Mouse (Mus musculus) small intestine, adult 2 months (tissue): ENCODE measurements around the gene Rps27a. TPM values are rescaled to one million over a fixed set of nuclear protein-coding genes. Genes with fewer than 3 reads are reported as not detected.
A peak's percentile ranks its signal among the peaks of the same experiment; 100 is the strongest.

Experiments used
- H3K27ac ChIP-seq: fragments of 200-500 bp; 2 replicates; pipeline ENCODE4 v1.5.1; 2012; ENCODE audit warnings: low read depth, low read length, control low read depth, inconsistent platforms; ENCODE audit not compliant: insufficient read depth
- H3K27me3 ChIP-seq: fragments of 200-500 bp; 2 replicates; pipeline ENCODE4 v1.6.1; 2012; ENCODE audit warnings: mild to moderate bottlenecking, moderate library complexity, low read length, inconsistent platforms; ENCODE audit not compliant: control insufficient read depth, insufficient read depth
- H3K36me3 ChIP-seq: fragments of 200-500 bp; 2 replicates; pipeline ENCODE4 v1.6.1; 2012; ENCODE audit warnings: mild to moderate bottlenecking, low read length, control low read depth, inconsistent platforms; ENCODE audit not compliant: control insufficient read depth, insufficient read depth
- H3K4me1 ChIP-seq: fragments of 200-500 bp; 2 replicates; pipeline ENCODE4 v1.6.1; 2012; ENCODE audit warnings: low read length, inconsistent platforms, mixed read lengths; ENCODE audit not compliant: control insufficient read depth, insufficient read depth, insufficient read length
- H3K4me3 ChIP-seq: fragments of 200-500 bp; 2 replicates; pipeline ENCODE4 v1.5.1; 2012; ENCODE audit warnings: low read depth, mild to moderate bottlenecking, control low read depth, inconsistent platforms, low read length, moderate library complexity
- CTCF ChIP-seq: fragments of 200-500 bp; IDR thresholded peaks from 2 replicates; pipeline ENCODE4 v1.5.1; 2012; ENCODE audit warnings: low read depth, mild to moderate bottlenecking, control low read depth, inconsistent platforms, low read length, moderate library complexity, mixed read lengths; ENCODE audit not compliant: insufficient replicate concordance, insufficient read length; ENCODE audit errors: extremely low read depth
- POLR2A ChIP-seq: fragments of 200-500 bp; IDR thresholded peaks from 2 replicates; pipeline ENCODE4 v1.6.1; 2012; ENCODE audit warnings: low read depth, mild to moderate bottlenecking, control low read depth, inconsistent platforms, low read length, moderate library complexity
- whole genome bisulfite sequencing: fragments of 180-500 bp; shearing (Covaris S2); methylation state at CpG from one replicate; pipeline ENCODE4 v1.1.7; 2018; 5-methylcytosine and 5-hydroxymethylcytosine counted together
- polyA plus RNA-seq: library from polyadenylated mRNA; depleted of rRNA; stranded (reverse); fragments of >200 nt; gene quantifications from 2 replicates; pipeline ENCODE4 v1.2.3, GENCODE M21; 2012; rRNA removed

The Rps27a gene
- polyA plus RNA-seq: 12.8 and 16.2 TPM in 2 replicates

- peaks cover 20% of the 10 kb centered on the region for H3K36me3 ChIP-seq
- H3K27ac ChIP-seq: peak within 1 kb of the TSS; percentile 83
- no peaks in the 10 kb centered on the region for H3K27me3 ChIP-seq
- TF ChIP-seq CTCF (no peak), POLR2A (peak; percentile 86)
- H3K4me1 ChIP-seq: peaks cover 2% of the 10 kb centered on the region; the same call in 1 of the 2 replicates
- under 1% methylated on average over 46 of the region's 46 CpGs for WGBS
- H3K4me3 ChIP-seq: peak within 1 kb of the TSS; percentile 91
Measured at GRCm38 (mm10) chr11:29547752-29548503, at the start of gene Rps27a, which contains the start of gene Clhc1. Rps27a (minus strand) TSS chr11:29548109. Clhc1 (plus strand) TSS chr11:29547950.

- no peak overlapping the region for H3K27ac ChIP-seq
- H3K4me1 ChIP-seq: no peaks in the 10 kb centered on the region
- TF ChIP-seq POLR2A: no peak
- TF ChIP-seq CTCF: no peak
Measured at GRCm38 (mm10) chr11:29597159-29597558, 49.2 kb upstream of the Rps27a start.

GRCm38 (mm10) chr11:29595217-29595616 lies 47.3 kb upstream of the Rps27a start:
- Histone ChIP-seq H3K36me3 (no peaks in the 10 kb centered on the region), H3K4me3 (no peak overlapping the region), H3K4me1 (no peaks in the 10 kb centered on the region), H3K27me3 (no peaks in the 10 kb centered on the region), H3K27ac (no peak overlapping the region)
- TF ChIP-seq CTCF: no peak
- no peak for TF ChIP-seq POLR2A

More at GRCm38 (mm10) chr11:29597159-29597558, 49.2 kb upstream of the Rps27a start:
- H3K27me3 ChIP-seq: no peaks in the 10 kb centered on the region
- no peak overlapping the region for H3K4me3 ChIP-seq
- no peaks in the 10 kb centered on the region for H3K36me3 ChIP-seq

- Histone ChIP-seq H3K27ac (no peak overlapping the region), H3K27me3 (no peaks in the 10 kb centered on the region), H3K36me3 (no peaks in the 10 kb centered on the region), H3K4me1 (no peaks in the 10 kb centered on the region), H3K4me3 (no peak overlapping the region)
- TF ChIP-seq POLR2A: no peak
- TF ChIP-seq CTCF: no peak
Measured at GRCm38 (mm10) chr11:29579610-29580009, 31.7 kb upstream of the Rps27a start.

- Histone ChIP-seq H3K27ac (no peak overlapping the region), H3K4me3 (no peak overlapping the region), H3K27me3 (no peaks in the 10 kb centered on the region), H3K36me3 (no peaks in the 10 kb centered on the region), H3K4me1 (no peaks in the 10 kb centered on the region)
- WGBS: 55% methylated on average over 2 of the region's 2 CpGs
- TF ChIP-seq POLR2A (no peak), CTCF (no peak)
Measured at GRCm38 (mm10) chr11:29572656-29573055, 24.7 kb upstream of the Rps27a start.

- 39% methylated on average over 3 of the region's 3 CpGs for WGBS
- Histone ChIP-seq H3K27me3 (no peaks in the 10 kb centered on the region), H3K27ac (no peak overlapping the region), H3K4me1 (no peaks in the 10 kb centered on the region), H3K36me3 (no peaks in the 10 kb centered on the region), H3K4me3 (no peak overlapping the region)
- TF ChIP-seq POLR2A (no peak), CTCF (no peak)
Measured at GRCm38 (mm10) chr11:29571536-29571935, 23.6 kb upstream of the Rps27a start.

GRCm38 (mm10) chr11:29563406-29563805 lies 15.5 kb upstream of the Rps27a start:
- no peak overlapping the region for H3K4me3 ChIP-seq
- H3K27me3 ChIP-seq: no peaks in the 10 kb centered on the region
- H3K27ac ChIP-seq: no peak overlapping the region
- H3K4me1 ChIP-seq: no peaks in the 10 kb centered on the region
- no peaks in the 10 kb centered on the region for H3K36me3 ChIP-seq
- TF ChIP-seq CTCF (no peak), POLR2A (no peak)
- WGBS: 81% methylated on average over 2 of the region's 2 CpGs
